Mouse (Mus musculus) kidney, postnatal 36 days (tissue): ENCODE data around the gene Ophn1.

Experiments used
- DNase-seq, 2 experiments: peaks; one replicate each; pipeline ENCODE4 v3.0.0; 2021 to 2022; ENCODE audit warnings: mixed read lengths in 2 of 2

The Ophn1 gene

GRCm38 (mm10) chrX:98803813-98804212 lies 87.0 kb downstream of the Ophn1 start:
- DNase-seq = no peak

GRCm38 (mm10) chrX:98774247-98774950 lies 116.4 kb downstream of the Ophn1 start:
- no peak for DNase-seq

GRCm38 (mm10) chrX:98755089-98755488 lies 135.7 kb downstream of the Ophn1 start:
- no peak for DNase-seq

- no peak for DNase-seq
These were observed 139.5 kb downstream of the Ophn1 start for GRCm38 (mm10) chrX:98751279-98751817.

- DNase-seq = peak in 1 of 2 experiments; percentile 7
These were observed 154.1 kb downstream of the Ophn1 start for GRCm38 (mm10) chrX:98736758-98737157.

GRCm38 (mm10) chrX:98722991-98723390 lies 167.8 kb downstream of the Ophn1 start:
- peak in 1 of 2 experiments; percentile 0 for DNase-seq

- DNase-seq = peak in 1 of 2 experiments; percentile 1
These were observed 183.1 kb downstream of the Ophn1 start for GRCm38 (mm10) chrX:98707766-98708165.

- DNase-seq = peak; percentile 44 to 63
These were observed 189.2 kb downstream of the Ophn1 start for GRCm38 (mm10) chrX:98701635-98702034.

- DNase-seq = peak in 1 of 2 experiments; percentile 28
These were observed 208.2 kb downstream of the Ophn1 start for GRCm38 (mm10) chrX:98682603-98683002.

GRCm38 (mm10) chrX:98681281-98681680 lies 209.5 kb downstream of the Ophn1 start:
- peak; percentile 22 to 31 for DNase-seq

- DNase-seq = no peak
These were observed 219.8 kb downstream of the Ophn1 start for GRCm38 (mm10) chrX:98670988-98671387.

GRCm38 (mm10) chrX:98651431-98651830 lies 239.4 kb downstream of the Ophn1 start:
- no peak for DNase-seq

- peak; percentile 1 to 9 for DNase-seq
These were observed 262.0 kb downstream of the Ophn1 start for GRCm38 (mm10) chrX:98628666-98629404.

- DNase-seq = peak; percentile 33 to 53
These were observed 272.0 kb downstream of the Ophn1 start for GRCm38 (mm10) chrX:98618865-98619264.

GRCm38 (mm10) chrX:98617426-98617825 lies 273.4 kb downstream of the Ophn1 start:
- peak in 1 of 2 experiments; percentile 1 for DNase-seq

GRCm38 (mm10) chrX:98574201-98574600 lies 316.6 kb downstream of the Ophn1 start:
- DNase-seq = peak; percentile 15 to 41

- no peak for DNase-seq
These were observed 344.4 kb downstream of the Ophn1 start for GRCm38 (mm10) chrX:98546458-98546857.

- DNase-seq = no peak
These were observed 375.5 kb downstream of the Ophn1 start for GRCm38 (mm10) chrX:98515329-98515728.

GRCm38 (mm10) chrX:98514359-98514904 lies 376.4 kb downstream of the Ophn1 start:
- DNase-seq = no peak
